Mouse (Mus musculus): ENCODE measurements around the gene Angptl2. TPM values are rescaled to one million over a fixed set of nuclear protein-coding genes. Genes with fewer than 3 reads are reported as not detected.

The Angptl2 gene
- total RNA-seq, 2 experiments from 2014 or later: 83.2 to 85.0 TPM

Other genes with a start within 250 kb of the Angptl2 start
- gene Slc2a8, start 234.0 kb upstream of the Angptl2 start, total RNA-seq (2021): 10 to 100 TPM; 12.9 to 16.3 TPM
- 1 to 10 TPM; 4.1 to 4.2 TPM for gene Garnl3, start 84.4 kb upstream of the Angptl2 start, total RNA-seq (2021)
- 1 to 10 TPM; 7.5 to 7.6 TPM for gene Ralgps1, start 155.4 kb downstream of the Angptl2 start, total RNA-seq (2021)
- gene Zbtb34, start 215.3 kb downstream of the Angptl2 start, total RNA-seq (2021): 10 to 100 TPM; 16.1 to 16.4 TPM